Mouse (Mus musculus) liver, embryonic 13.5 days (tissue): ENCODE measurements around the gene Pced1b. TPM values are rescaled to one million over a fixed set of nuclear protein-coding genes. Genes with fewer than 3 reads are reported as not detected.

Experiments used
- ATAC-seq: fragments of 200-750 bp; cut with Nextera tagmentation; 2 replicates; pipeline ENCODE4 v1.8.0; 2017; ENCODE audit warnings: low read depth, mild to moderate bottlenecking, moderate number of reproducible peaks, moderate library complexity
- DNase-seq: peaks from one replicate; pipeline ENCODE4 v3.0.0; 2022
- H3K27ac ChIP-seq: fragments of 300-500 bp; sonication (generic); 2 replicates; pipeline ENCODE4 v1.5.1; 2015; ENCODE audit warnings: moderate library complexity, mild to moderate bottlenecking, inconsistent platforms
- H3K27me3 ChIP-seq: fragments of 300-500 bp; sonication (generic); 2 replicates; pipeline ENCODE4 v1.6.1; 2015; ENCODE audit warnings: mild to moderate bottlenecking, inconsistent platforms
- H3K36me3 ChIP-seq: fragments of 300-500 bp; sonication (generic); 2 replicates; pipeline ENCODE4 v1.6.1; 2015; ENCODE audit warnings: mild to moderate bottlenecking, inconsistent platforms
- H3K4me1 ChIP-seq: fragments of 300-500 bp; sonication (generic); replicated peaks from 2 replicates; pipeline ENCODE4 v1.6.1; 2015; ENCODE audit warnings: inconsistent platforms
- H3K4me2 ChIP-seq: fragments of 300-500 bp; sonication (generic); 2 replicates; pipeline ENCODE4 v1.6.1; 2015; ENCODE audit warnings: inconsistent platforms, mild to moderate bottlenecking, moderate library complexity
- H3K4me3 ChIP-seq: fragments of 300-500 bp; sonication (generic); replicated peaks from 2 replicates; pipeline ENCODE4 v1.5.1; 2015; ENCODE audit warnings: mild to moderate bottlenecking, inconsistent platforms
- H3K9ac ChIP-seq: fragments of 300-500 bp; sonication (generic); 2 replicates; pipeline ENCODE4 v1.6.1; 2015; ENCODE audit warnings: mild to moderate bottlenecking, inconsistent platforms
- H3K9me3 ChIP-seq: fragments of 300-500 bp; sonication (generic); replicated peaks from 2 replicates; pipeline ENCODE4 v1.6.1; 2016; ENCODE audit warnings: inconsistent platforms
- WGBS: fragments of 180-500 bp; shearing (Covaris S2); methylation state at CpG from one replicate; pipeline ENCODE4 v1.1.7; 2015; ENCODE audit not compliant: insufficient replicate concordance; 5-methylcytosine and 5-hydroxymethylcytosine counted together
- polyA plus RNA-seq: library from polyadenylated mRNA; unstranded; fragments of >200 nt; fragmentation: Nextera tagmentation; extraction: Ambion mirVana; gene quantifications from 2 replicates; pipeline ENCODE4 v1.2.1, GENCODE M21; 2015

The Pced1b gene
- polyA plus RNA-seq, 1 experiment from 2014 or later, result 4.6 TPM

- no peaks in the 10 kb centered on the region for H3K36me3 ChIP-seq
- ATAC-seq, result no peak
- H3K27me3 ChIP-seq, result no peaks in the 10 kb centered on the region
- H3K4me1 ChIP-seq, result no peaks in the 10 kb centered on the region
- no peak overlapping the region for H3K4me3 ChIP-seq
- DNase-seq, result no peak
- no peak overlapping the region for H3K9ac ChIP-seq
- H3K4me2 ChIP-seq, result no peak overlapping the region
- H3K27ac ChIP-seq, result no peak overlapping the region
- WGBS, result 70% methylated on average over 5 of the region's 5 CpGs
- no peaks in the 10 kb centered on the region for H3K9me3 ChIP-seq
These were observed 75.9 kb downstream of the Pced1b start for GRCm38 (mm10) chr15:97322821-97323220.

- no peaks in the 10 kb centered on the region for H3K27me3 ChIP-seq
- H3K4me2 ChIP-seq, result no peak overlapping the region; the same call in 1 of the 2 replicates
- H3K36me3 ChIP-seq, result no peaks in the 10 kb centered on the region
- H3K4me1 ChIP-seq, result no peaks in the 10 kb centered on the region
- no peak for DNase-seq
- no peak overlapping the region for H3K9ac ChIP-seq
- ATAC-seq, result no peak
- no peaks in the 10 kb centered on the region for H3K9me3 ChIP-seq
- 62% methylated on average over 24 of the region's 24 CpGs for WGBS
- no peak overlapping the region for H3K27ac ChIP-seq
- H3K4me3 ChIP-seq, result no peak overlapping the region
These were observed 76.6 kb downstream of the Pced1b start for GRCm38 (mm10) chr15:97323466-97323865.

GRCm38 (mm10) chr15:97324311-97324710 lies 77.4 kb downstream of the Pced1b start:
- H3K27me3 ChIP-seq, result no peaks in the 10 kb centered on the region
- H3K27ac ChIP-seq, result no peak overlapping the region
- H3K9ac ChIP-seq, result no peak overlapping the region
- H3K4me1 ChIP-seq, result no peaks in the 10 kb centered on the region
- no peaks in the 10 kb centered on the region for H3K36me3 ChIP-seq
- DNase-seq (no peak), ATAC-seq (no peak)
- WGBS, result 72% methylated on average over 9 of the region's 9 CpGs
- no peak overlapping the region for H3K4me3 ChIP-seq
- no peak overlapping the region for H3K4me2 ChIP-seq
- H3K9me3 ChIP-seq, result no peaks in the 10 kb centered on the region

GRCm38 (mm10) chr15:97327500-97328081 lies 80.7 kb downstream of the Pced1b start:
- no peaks in the 10 kb centered on the region for H3K4me1 ChIP-seq
- no peak overlapping the region for H3K4me3 ChIP-seq
- ATAC-seq (peak; percentile 51; the same call in 1 of the 2 replicates), DNase-seq (peak; percentile 48)
- WGBS, result 60% methylated on average over 18 of the region's 18 CpGs
- no peak overlapping the region for H3K4me2 ChIP-seq
- H3K27me3 ChIP-seq, result no peaks in the 10 kb centered on the region
- no peak overlapping the region for H3K9ac ChIP-seq
- H3K36me3 ChIP-seq, result no peaks in the 10 kb centered on the region
- no peak overlapping the region for H3K27ac ChIP-seq
- no peaks in the 10 kb centered on the region for H3K9me3 ChIP-seq

GRCm38 (mm10) chr15:97332582-97332981 lies 85.7 kb downstream of the Pced1b start:
- ATAC-seq, result no peak

GRCm38 (mm10) chr15:97337636-97338352 lies 90.9 kb downstream of the Pced1b start:
- peak overlapping the region; percentile 63 for H3K4me2 ChIP-seq
- peak overlapping the region; percentile 31 for H3K4me3 ChIP-seq
- H3K9me3 ChIP-seq, result no peaks in the 10 kb centered on the region
- peak overlapping the region; percentile 55 for H3K9ac ChIP-seq
- H3K4me1 ChIP-seq, result peaks cover 55% of the 10 kb centered on the region
- ATAC-seq (peak; percentile 94), DNase-seq (peak; percentile 57)
- H3K36me3 ChIP-seq, result no peaks in the 10 kb centered on the region
- peak overlapping the region; percentile 82 for H3K27ac ChIP-seq
- no peaks in the 10 kb centered on the region for H3K27me3 ChIP-seq
- WGBS, result 22% methylated on average over 14 of the region's 14 CpGs

More at GRCm38 (mm10) chr15:97332582-97332981, 85.7 kb downstream of the Pced1b start:
- no peaks in the 10 kb centered on the region for H3K9me3 ChIP-seq
- DNase-seq, result no peak
- 77% methylated on average over 9 of the region's 9 CpGs for WGBS
- no peak overlapping the region for H3K9ac ChIP-seq
- H3K27me3 ChIP-seq, result no peaks in the 10 kb centered on the region
- no peak overlapping the region for H3K4me2 ChIP-seq
- H3K36me3 ChIP-seq, result no peaks in the 10 kb centered on the region
- H3K27ac ChIP-seq, result no peak overlapping the region
- peaks cover 7% of the 10 kb centered on the region for H3K4me1 ChIP-seq
- no peak overlapping the region for H3K4me3 ChIP-seq

GRCm38 (mm10) chr15:97338377-97339060 lies 91.6 kb downstream of the Pced1b start:
- no peaks in the 10 kb centered on the region for H3K9me3 ChIP-seq
- ATAC-seq, result no peak
- H3K9ac ChIP-seq, result peak overlapping the region; percentile 26; the same call in 1 of the 2 replicates
- 28% methylated on average over 17 of the region's 17 CpGs for WGBS
- H3K27me3 ChIP-seq, result no peaks in the 10 kb centered on the region
- H3K36me3 ChIP-seq, result no peaks in the 10 kb centered on the region
- H3K4me1 ChIP-seq, result peaks cover 62% of the 10 kb centered on the region
- H3K27ac ChIP-seq, result peak overlapping the region; percentile 82
- DNase-seq, result no peak
- peak overlapping the region; percentile 31 for H3K4me3 ChIP-seq
- peak overlapping the region; percentile 63 for H3K4me2 ChIP-seq

- Histone ChIP-seq H3K4me1 (peaks cover 83% of the 10 kb centered on the region), H3K4me3 (peak overlapping the region; percentile 42), H3K4me2 (peak overlapping the region; percentile 67), H3K36me3 (no peaks in the 10 kb centered on the region), H3K27me3 (no peaks in the 10 kb centered on the region), H3K9ac (peak overlapping the region; percentile 66), H3K27ac (peak overlapping the region; percentile 86), H3K9me3 (no peaks in the 10 kb centered on the region)
- DNase-seq (no peak), ATAC-seq (no peak)
- WGBS, result 35% methylated on average over 9 of the region's 9 CpGs
These were observed 95.4 kb downstream of the Pced1b start for GRCm38 (mm10) chr15:97342336-97342735.

GRCm38 (mm10) chr15:97342945-97343344 lies 96.0 kb downstream of the Pced1b start:
- no peaks in the 10 kb centered on the region for H3K27me3 ChIP-seq
- 9% methylated on average over 8 of the region's 8 CpGs for WGBS
- H3K27ac ChIP-seq, result peak overlapping the region; percentile 86
- no peak for DNase-seq
- peak overlapping the region; percentile 67 for H3K4me2 ChIP-seq
- peak overlapping the region; percentile 42 for H3K4me3 ChIP-seq
- peak overlapping the region; percentile 66 for H3K9ac ChIP-seq
- peak; percentile 96 for ATAC-seq
- H3K36me3 ChIP-seq, result no peaks in the 10 kb centered on the region
- peaks cover 77% of the 10 kb centered on the region for H3K4me1 ChIP-seq
- no peaks in the 10 kb centered on the region for H3K9me3 ChIP-seq

- DNase-seq (no peak), ATAC-seq (no peak)
- 73% methylated on average over 9 of the region's 9 CpGs for WGBS
- Histone ChIP-seq H3K27me3 (no peaks in the 10 kb centered on the region), H3K4me1 (peaks cover 67% of the 10 kb centered on the region), H3K9ac (0 out of 2 replicates have a peak overlapping the region, but pooled peaks have one; percentile 66), H3K4me3 (no peak overlapping the region), H3K27ac (peak overlapping the region; percentile 86), H3K36me3 (no peaks in the 10 kb centered on the region), H3K9me3 (no peaks in the 10 kb centered on the region), H3K4me2 (no peak overlapping the region)
These were observed 97.0 kb downstream of the Pced1b start for GRCm38 (mm10) chr15:97343921-97344320.

- ATAC-seq, result peak; percentile 22
These were observed 98.2 kb downstream of the Pced1b start for GRCm38 (mm10) chr15:97345110-97345509.

More at GRCm38 (mm10) chr15:97345110-97345509, 98.2 kb downstream of the Pced1b start:
- Histone ChIP-seq H3K36me3 (no peaks in the 10 kb centered on the region), H3K27me3 (no peaks in the 10 kb centered on the region), H3K27ac (peak overlapping the region; percentile 86; the same call in 1 of the 2 replicates), H3K4me2 (peak overlapping the region; percentile 28), H3K4me1 (peaks cover 57% of the 10 kb centered on the region), H3K9me3 (no peaks in the 10 kb centered on the region), H3K4me3 (no peak overlapping the region), H3K9ac (peak overlapping the region; percentile 26; the same call in 1 of the 2 replicates)
- DNase-seq, result no peak
- WGBS, result 43% methylated on average over 9 of the region's 9 CpGs
